In genomic region chr1:171189476-171190114, GRCm38 (mm10) we compare ENCODE assay signal across 10 mouse cellular contexts. TPM values are rescaled to one million over a fixed set of nuclear protein-coding genes. Genes with fewer than 3 reads are reported as not detected.
A peak's percentile ranks its signal among the peaks of the same experiment; 100 is the strongest.
DNase-seq lines count a peak whose midpoint lies in the region; ATAC-seq and TF ChIP-seq lines count a peak whose summit lies in the region.
"Had no signal": no experiment of that assay in that cellular context is flagged by ENCODE, and none has a peak within 500 bp of the region (broad histone marks: within the 10 kb centered on the region; RNA-seq: fewer than 3 reads in every experiment).

No protein-coding gene starts in this region.

- H3K9me3 ChIP-seq in kidney, embryonic 14.5 days (ENCODE audit: control insufficient read depth, low read length), result no peaks in the 10 kb centered on the region
- H3K9me3 ChIP-seq in forebrain, embryonic 15.5 days, result no peaks in the 10 kb centered on the region
- H3K9me3 ChIP-seq in limb, embryonic 14.5 days (ENCODE audit: control insufficient read depth, low read length), result no peaks in the 10 kb centered on the region
- no peaks in the 10 kb centered on the region for H3K9me3 ChIP-seq in liver, postnatal 0 days (ENCODE audit: low read length)

- no peak for ATAC-seq in kidney, embryonic 14.5 days (ENCODE audit: low FRiP score, low TSS enrichment)
- peak; percentile 36; the same call in 1 of the 2 replicates for ATAC-seq in forebrain, embryonic 15.5 days (replicated peaks)
- peak; percentile 45; the same call in 1 of the 2 replicates for ATAC-seq in limb, embryonic 14.5 days (ENCODE audit: low FRiP score, low read depth)
- no peak for ATAC-seq in liver, postnatal 0 days
- no peak for ATAC-seq in inflammation-experienced regulatory T-cells, adult 6 months

- H3K9ac ChIP-seq in kidney, embryonic 14.5 days (ENCODE audit: low read depth, low read length), result no peak overlapping the region
- no peak overlapping the region for H3K9ac ChIP-seq in forebrain, embryonic 15.5 days (replicated peaks)
- H3K9ac ChIP-seq in limb, embryonic 14.5 days (ENCODE audit: low read depth, low read length, severe bottlenecking), result no peak overlapping the region
- no peak overlapping the region; the same call in 1 of the 2 replicates for H3K9ac ChIP-seq in liver, postnatal 0 days (replicated peaks)
- H3K9ac ChIP-seq: liver, embryonic 14.5 days had no signal

- 49% methylated on average over 14 of the region's 14 CpGs for WGBS in kidney, embryonic 14.5 days
- 19% methylated on average over 14 of the region's 14 CpGs for WGBS in forebrain, embryonic 15.5 days
- 40% methylated on average over 14 of the region's 14 CpGs for WGBS in limb, embryonic 14.5 days
- 57% methylated on average over 14 of the region's 14 CpGs for WGBS in liver, postnatal 0 days (ENCODE audit: insufficient replicate concordance)

- no peak for TF ChIP-seq CTCF in liver, postnatal 0 days (IDR thresholded peaks at IDR 0.05; ENCODE audit: low read depth)

- H3K4me3 ChIP-seq in kidney, embryonic 14.5 days (ENCODE audit: low read length), result no peak overlapping the region
- H3K4me3 ChIP-seq in forebrain, embryonic 15.5 days, result no peak overlapping the region
- H3K4me3 ChIP-seq in limb, embryonic 14.5 days (replicated peaks; ENCODE audit: low read length), result no peak overlapping the region
- H3K4me3 ChIP-seq in liver, postnatal 0 days (ENCODE audit: low read depth, low read length), result no peak overlapping the region

- H3K27me3 ChIP-seq in kidney, embryonic 14.5 days (ENCODE audit: control insufficient read depth, insufficient read depth, low read length), result peaks cover 20% of the 10 kb centered on the region
- H3K27me3 ChIP-seq in forebrain, embryonic 15.5 days, result peaks cover 31% of the 10 kb centered on the region
- peaks cover 28% of the 10 kb centered on the region for H3K27me3 ChIP-seq in limb, embryonic 14.5 days (ENCODE audit: control insufficient read depth, insufficient read depth, low read length)
- peaks cover 4% of the 10 kb centered on the region; the same call in 1 of the 2 replicates for H3K27me3 ChIP-seq in liver, postnatal 0 days (ENCODE audit: insufficient read depth, low read length)

- peak overlapping the region; percentile 24; the same call in 1 of the 2 replicates for H3K27ac ChIP-seq in kidney, embryonic 14.5 days (ENCODE audit: low read depth, low read length)
- H3K27ac ChIP-seq in forebrain, embryonic 15.5 days (replicated peaks), result no peak overlapping the region
- no peak overlapping the region for H3K27ac ChIP-seq in limb, embryonic 14.5 days (replicated peaks; ENCODE audit: low read depth, low read length)
- no peak overlapping the region for H3K27ac ChIP-seq in liver, postnatal 0 days (ENCODE audit: low read depth)
- H3K27ac ChIP-seq: liver, embryonic 14.5 days had no signal

- TF ChIP-seq EP300 in liver, postnatal 0 days (IDR thresholded peaks at IDR 0.05; ENCODE audit: low read depth), result no peak

- DNase-seq in kidney, adult 11 months, result no peak
- peak; percentile 61 for DNase-seq in NIH3T3 (ENCODE audit: low read depth)
- no peak for DNase-seq in limb, embryonic 14.5 days (ENCODE audit: low spot score)
- no peak for DNase-seq in liver, postnatal 0 days
- DNase-seq in cerebellum, postnatal 4 days (ENCODE audit: low spot score in 2 of 2), result no peak
- DNase-seq: cerebellum, adult 8-10 months had no signal

- H3K4me2 ChIP-seq in kidney, embryonic 14.5 days (replicated peaks; ENCODE audit: low read depth, low read length), result no peak overlapping the region
- no peak overlapping the region for H3K4me2 ChIP-seq in forebrain, embryonic 15.5 days (replicated peaks)
- no peak overlapping the region; the same call in 1 of the 2 replicates for H3K4me2 ChIP-seq in limb, embryonic 14.5 days (replicated peaks; ENCODE audit: low read depth, low read length, severe bottlenecking)
- no peak overlapping the region for H3K4me2 ChIP-seq in liver, postnatal 0 days (ENCODE audit: low read depth, low read length)

- H3K4me1 ChIP-seq in kidney, embryonic 14.5 days (ENCODE audit: control insufficient read depth, insufficient read depth, low read length), result peaks cover 19% of the 10 kb centered on the region; the same call in 1 of the 2 replicates
- H3K4me1 ChIP-seq in forebrain, embryonic 15.5 days, result peaks cover 20% of the 10 kb centered on the region
- H3K4me1 ChIP-seq in limb, embryonic 14.5 days (ENCODE audit: control insufficient read depth, insufficient read depth, low read length), result peaks cover 30% of the 10 kb centered on the region
- peaks cover 5% of the 10 kb centered on the region for H3K4me1 ChIP-seq in liver, postnatal 0 days (ENCODE audit: insufficient read depth)

- TF ChIP-seq POLR2A in limb, embryonic 14.5 days (IDR thresholded peaks at IDR 0.05; ENCODE audit: borderline replicate concordance, extremely low read depth, insufficient read depth, insufficient read length), result no peak

- H3K36me3 ChIP-seq in kidney, embryonic 14.5 days (ENCODE audit: control insufficient read depth, insufficient read depth, low read length), result no peaks in the 10 kb centered on the region
- H3K36me3 ChIP-seq in forebrain, embryonic 15.5 days, result no peaks in the 10 kb centered on the region
- no peaks in the 10 kb centered on the region for H3K36me3 ChIP-seq in limb, embryonic 14.5 days (ENCODE audit: control insufficient read depth, insufficient read depth, low read length)
- H3K36me3 ChIP-seq in liver, postnatal 0 days (replicated peaks; ENCODE audit: insufficient read depth, low read length), result no peaks in the 10 kb centered on the region

RNA-seq across cellular contexts. Expression of gene Pcp4l1, which starts 6.5 kb away (rescaled TPM):
- polyA plus RNA-seq in kidney, embryonic 14.5 days (2014; fragmentation: Nextera tagmentation; extraction: Ambion mirVana), result 2.1 and 2.6 TPM in 2 replicates
- polyA plus RNA-seq in forebrain, embryonic 15.5 days (2015; fragmentation: Nextera tagmentation; extraction: Ambion mirVana), result 7.1 and 9.8 TPM in 2 replicates
- polyA plus RNA-seq in limb, embryonic 14.5 days (2012; rRNA removed), result 3.3 and 3.9 TPM in 2 replicates
- polyA plus RNA-seq in limb, embryonic 14.5 days (2014; fragmentation: Nextera tagmentation; extraction: Ambion mirVana), result 6.0 and 6.3 TPM in 2 replicates
- 6.7 and 8.2 TPM in 2 replicates for polyA plus RNA-seq in liver, postnatal 0 days (2015; fragmentation: Nextera tagmentation; extraction: Ambion mirVana)
- polyA plus RNA-seq in inflammation-experienced regulatory T-cells, adult 6 months (2017; shearing (Covaris generic)), result not detected

RNA-seq across cellular contexts. Expression of gene Nr1i3, which starts 24.2 kb away (rescaled TPM):
- 0.24 and 0.27 TPM in 2 replicates for polyA plus RNA-seq in kidney, embryonic 14.5 days (2014; fragmentation: Nextera tagmentation; extraction: Ambion mirVana)
- 0.22 and 0.38 TPM in 2 replicates for polyA plus RNA-seq in forebrain, embryonic 15.5 days (2015; fragmentation: Nextera tagmentation; extraction: Ambion mirVana)
- 0.04 and 0.06 TPM in 2 replicates for polyA plus RNA-seq in limb, embryonic 14.5 days (2012; rRNA removed)
- 0.30 and 0.32 TPM in 2 replicates for polyA plus RNA-seq in limb, embryonic 14.5 days (2014; fragmentation: Nextera tagmentation; extraction: Ambion mirVana)
- polyA plus RNA-seq in liver, postnatal 0 days (2015; fragmentation: Nextera tagmentation; extraction: Ambion mirVana), result 49.6 and 53.1 TPM in 2 replicates
- polyA plus RNA-seq in inflammation-experienced regulatory T-cells, adult 6 months (2017; shearing (Covaris generic)), result under 1 TPM; 0.39 to 0.75 (median 0.75) TPM

RNA-seq across cellular contexts. Expression of gene Tomm40l, which starts 32.7 kb away (rescaled TPM):
- 31.3 and 36.4 TPM in 2 replicates for polyA plus RNA-seq in kidney, embryonic 14.5 days (2014; fragmentation: Nextera tagmentation; extraction: Ambion mirVana)
- polyA plus RNA-seq in forebrain, embryonic 15.5 days (2015; fragmentation: Nextera tagmentation; extraction: Ambion mirVana), result 42.0 and 46.6 TPM in 2 replicates
- 26.3 and 29.4 TPM in 2 replicates for polyA plus RNA-seq in limb, embryonic 14.5 days (2012; rRNA removed)
- 28.6 and 29.2 TPM in 2 replicates for polyA plus RNA-seq in limb, embryonic 14.5 days (2014; fragmentation: Nextera tagmentation; extraction: Ambion mirVana)
- 5.7 and 6.6 TPM in 2 replicates for polyA plus RNA-seq in liver, postnatal 0 days (2015; fragmentation: Nextera tagmentation; extraction: Ambion mirVana)
- polyA plus RNA-seq in inflammation-experienced regulatory T-cells, adult 6 months (2017; shearing (Covaris generic)), result 10 to 100 TPM; 24.1 to 34.6 (median 28.7) TPM

RNA-seq across cellular contexts. Expression of gene Apoa2, which starts 35.3 kb away (rescaled TPM):
- 3.5 and 5.7 TPM in 2 replicates for polyA plus RNA-seq in kidney, embryonic 14.5 days (2014; fragmentation: Nextera tagmentation; extraction: Ambion mirVana)
- polyA plus RNA-seq in forebrain, embryonic 15.5 days (2015; fragmentation: Nextera tagmentation; extraction: Ambion mirVana), result 1.8 and 4.2 TPM in 2 replicates
- 4.7 and 8.1 TPM in 2 replicates for polyA plus RNA-seq in limb, embryonic 14.5 days (2012; rRNA removed)
- polyA plus RNA-seq in limb, embryonic 14.5 days (2014; fragmentation: Nextera tagmentation; extraction: Ambion mirVana), result 1.6 and 1.9 TPM in 2 replicates
- polyA plus RNA-seq in liver, postnatal 0 days (2015; fragmentation: Nextera tagmentation; extraction: Ambion mirVana), result 20,306 and 20,852 TPM in 2 replicates
- not detected for polyA plus RNA-seq in inflammation-experienced regulatory T-cells, adult 6 months (2017; shearing (Covaris generic))

RNA-seq across cellular contexts. Expression of gene Mpz, which starts 39.1 kb away (rescaled TPM):
- polyA plus RNA-seq in kidney, embryonic 14.5 days (2014; fragmentation: Nextera tagmentation; extraction: Ambion mirVana), result 0.24 TPM in 1 of 2 replicates, not detected in the other
- polyA plus RNA-seq in forebrain, embryonic 15.5 days (2015; fragmentation: Nextera tagmentation; extraction: Ambion mirVana), result 0.23 TPM in 1 of 2 replicates, not detected in the other
- 14.6 and 19.8 TPM in 2 replicates for polyA plus RNA-seq in limb, embryonic 14.5 days (2012; rRNA removed)
- polyA plus RNA-seq in limb, embryonic 14.5 days (2014; fragmentation: Nextera tagmentation; extraction: Ambion mirVana), result 4.9 and 5.3 TPM in 2 replicates
- polyA plus RNA-seq in liver, postnatal 0 days (2015; fragmentation: Nextera tagmentation; extraction: Ambion mirVana), result 0.05 and 0.12 TPM in 2 replicates
- not detected for polyA plus RNA-seq in inflammation-experienced regulatory T-cells, adult 6 months (2017; shearing (Covaris generic))

Comparison
In these comparisons a context has a peak if more than half of its experiments do, and no peak if none do; other contexts are left out.
1. ATAC-seq: peak in forebrain, embryonic 15.5 days (single experiment) and limb, embryonic 14.5 days (single experiment); none in kidney, embryonic 14.5 days (single experiment), liver, postnatal 0 days (single experiment) and inflammation-experienced regulatory T-cells, adult 6 months (single experiment).
2. RNA of gene Nr1i3, which starts 24.2 kb away (polyA plus RNA-seq): 49.6 to 53.1 TPM in liver, postnatal 0 days; 0.39 to 0.75 TPM in inflammation-experienced regulatory T-cells, adult 6 months, 0.04 to 0.32 TPM in limb, embryonic 14.5 days, 0.24 to 0.27 TPM in kidney, embryonic 14.5 days and 0.22 to 0.38 TPM in forebrain, embryonic 15.5 days; every median in the first group is over 10 times any median in the second.